Mouse (Mus musculus) stomach, embryonic 15.5 days (tissue): ENCODE measurements at regions not wholly inside any gene's neighbourhood (a gene's known extent, or its start where the extent isn't known, plus 50 kb on each side); places are given as distances from the start of the nearest gene placed in this dataset.

ENCODE experiments used
- ATAC-seq: fragments of 200-750 bp; cut with Nextera tagmentation; 2 replicates; pipeline ENCODE4 v1.8.0; 2017; ENCODE audit warnings: low read depth, moderate number of reproducible peaks, moderate TSS enrichment; ENCODE audit not compliant: insufficient read depth, low FRiP score
- H3K27ac ChIP-seq: fragments of 300-500 bp; sonication (generic); 2 replicates; pipeline ENCODE4 v1.5.1; 2015; ENCODE audit warnings: mild to moderate bottlenecking, inconsistent platforms
- H3K27me3 ChIP-seq: fragments of 300-500 bp; sonication (generic); replicated peaks from 2 replicates; pipeline ENCODE4 v1.6.1; 2015; ENCODE audit warnings: inconsistent platforms
- H3K36me3 ChIP-seq: fragments of 300-500 bp; sonication (generic); 2 replicates; pipeline ENCODE4 v1.6.1; 2015; ENCODE audit warnings: inconsistent platforms
- H3K4me1 ChIP-seq: fragments of 300-500 bp; sonication (generic); 2 replicates; pipeline ENCODE4 v1.6.1; 2015; ENCODE audit warnings: inconsistent platforms
- H3K4me2 ChIP-seq: fragments of 300-500 bp; sonication (generic); 2 replicates; pipeline ENCODE4 v1.6.1; 2015; ENCODE audit warnings: mild to moderate bottlenecking, inconsistent platforms
- H3K4me3 ChIP-seq: fragments of 300-500 bp; sonication (generic); replicated peaks from 2 replicates; pipeline ENCODE4 v1.5.1; 2015; ENCODE audit warnings: inconsistent platforms
- H3K9ac ChIP-seq: fragments of 300-500 bp; sonication (generic); 2 replicates; pipeline ENCODE4 v1.6.1; 2015; ENCODE audit warnings: inconsistent platforms
- H3K9me3 ChIP-seq: fragments of 300-500 bp; sonication (generic); 2 replicates; pipeline ENCODE4 v1.6.1; 2016; ENCODE audit warnings: inconsistent platforms
- WGBS: fragments of 180-500 bp; shearing (Covaris S2); methylation state at CpG from one replicate; pipeline ENCODE4 v1.1.7; 2015; 5-methylcytosine and 5-hydroxymethylcytosine counted together

- H3K36me3 ChIP-seq, result no peaks in the 10 kb centered on the region
- WGBS, result 75% methylated on average over 9 of the region's 9 CpGs
- no peak overlapping the region for H3K4me3 ChIP-seq
- ATAC-seq, result no peak
- H3K9ac ChIP-seq, result no peak overlapping the region
- no peak overlapping the region for H3K27ac ChIP-seq
- no peaks in the 10 kb centered on the region for H3K9me3 ChIP-seq
- H3K27me3 ChIP-seq, result no peaks in the 10 kb centered on the region
- H3K4me2 ChIP-seq, result no peak overlapping the region
- no peaks in the 10 kb centered on the region for H3K4me1 ChIP-seq
Measured at GRCm38 (mm10) chr8:126797571-126798334, 147.9 kb downstream of the Tomm20 start.

DNA sequence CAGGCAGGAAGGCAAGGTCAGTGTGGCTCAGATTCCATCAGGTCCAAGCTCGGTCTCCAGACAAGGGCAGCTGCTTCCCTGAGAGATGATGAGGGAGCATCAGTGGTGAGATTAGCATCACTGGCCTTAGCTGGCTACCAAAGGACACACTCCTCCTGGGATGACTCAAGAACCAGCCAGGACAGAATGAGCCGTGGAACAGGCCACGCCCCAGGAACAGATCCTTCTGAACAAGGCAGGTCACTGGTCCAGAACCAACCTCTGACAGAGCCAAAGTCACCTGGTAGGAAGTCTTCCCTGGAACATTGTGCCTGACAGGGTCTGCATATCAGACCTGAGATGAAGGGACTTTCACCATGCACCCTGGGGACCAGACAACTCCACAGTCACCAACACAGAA is 152.0 kb downstream of the Tomm20 start:
- Histone ChIP-seq H3K9ac (no peak overlapping the region), H3K9me3 (no peaks in the 10 kb centered on the region), H3K4me1 (0 out of 2 replicates have a peak, but pooled peaks cover 5% of the 10 kb centered on the region), H3K4me3 (no peak overlapping the region), H3K36me3 (no peaks in the 10 kb centered on the region), H3K4me2 (no peak overlapping the region), H3K27me3 (no peaks in the 10 kb centered on the region), H3K27ac (no peak overlapping the region)
- no peak for ATAC-seq
- WGBS, result 66% methylated on average over 3 of the region's 3 CpGs

- ATAC-seq, result no peak
- H3K9ac ChIP-seq, result no peak overlapping the region
- 59% methylated on average over 4 of the region's 4 CpGs for WGBS
Measured at GRCm38 (mm10) chr8:126791069-126791468, 154.6 kb downstream of the Tomm20 start.

DNA sequence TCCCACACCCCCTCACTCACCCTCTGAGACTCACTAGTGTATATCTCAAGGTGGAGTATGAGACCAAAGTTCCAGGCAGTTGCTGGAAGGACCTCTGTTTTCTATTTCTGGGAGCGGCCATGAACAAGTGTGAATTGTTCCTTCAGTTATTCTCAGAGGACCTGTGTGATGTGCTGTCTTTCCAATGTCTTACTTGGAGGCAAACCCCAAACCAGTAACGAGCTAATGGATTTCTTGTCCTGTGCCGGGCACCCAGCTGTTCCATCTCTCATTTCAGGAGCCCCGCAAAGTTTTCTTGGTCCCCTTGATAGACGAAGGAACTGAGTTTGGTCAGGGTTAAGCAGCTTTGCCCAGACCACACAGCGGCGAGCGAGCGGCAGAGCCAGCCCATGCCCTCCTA is 155.4 kb downstream of the Tomm20 start:
- Histone ChIP-seq H3K27ac (no peak overlapping the region), H3K9ac (no peak overlapping the region), H3K9me3 (no peaks in the 10 kb centered on the region), H3K36me3 (no peaks in the 10 kb centered on the region), H3K4me2 (no peak overlapping the region), H3K27me3 (no peaks in the 10 kb centered on the region), H3K4me1 (0 out of 2 replicates have a peak, but pooled peaks cover 7% of the 10 kb centered on the region), H3K4me3 (no peak overlapping the region)
- WGBS, result 90% methylated on average over 9 of the region's 9 CpGs
- ATAC-seq, result no peak

More at GRCm38 (mm10) chr8:126791069-126791468, 154.6 kb downstream of the Tomm20 start:
- Histone ChIP-seq H3K4me2 (no peak overlapping the region), H3K27me3 (no peaks in the 10 kb centered on the region), H3K9me3 (no peaks in the 10 kb centered on the region), H3K27ac (no peak overlapping the region), H3K36me3 (no peaks in the 10 kb centered on the region), H3K4me3 (no peak overlapping the region), H3K4me1 (0 out of 2 replicates have a peak, but pooled peaks cover 7% of the 10 kb centered on the region)

- no peak for ATAC-seq
Measured at GRCm38 (mm10) chr8:126789076-126789475, 156.6 kb downstream of the Tomm20 start.

DNA sequence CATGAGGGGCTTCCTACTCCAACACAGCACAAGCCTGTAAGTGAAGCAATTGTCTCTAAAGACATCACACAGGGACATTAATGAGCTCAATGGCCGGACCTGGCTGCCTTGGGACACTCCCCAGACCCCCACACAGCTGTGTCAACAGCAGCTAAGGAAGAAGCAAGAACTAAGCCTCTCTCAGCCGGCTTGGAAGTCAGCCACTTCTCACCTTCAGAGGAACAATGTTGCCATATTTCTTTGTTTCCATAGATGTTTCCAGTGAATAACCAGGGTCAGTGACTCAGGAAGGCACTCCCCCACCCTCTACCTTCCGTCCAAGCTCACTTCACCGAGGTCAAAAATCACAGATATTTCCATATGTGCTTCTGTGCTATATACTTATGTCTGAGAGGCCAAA is 157.0 kb downstream of the Tomm20 start:
- Histone ChIP-seq H3K9me3 (no peaks in the 10 kb centered on the region), H3K27ac (peak overlapping the region; percentile 27; the same call in 1 of the 2 replicates), H3K9ac (no peak overlapping the region), H3K36me3 (no peaks in the 10 kb centered on the region), H3K4me2 (no peak overlapping the region), H3K27me3 (no peaks in the 10 kb centered on the region), H3K4me3 (no peak overlapping the region), H3K4me1 (0 out of 2 replicates have a peak, but pooled peaks cover 7% of the 10 kb centered on the region)
- WGBS, result 35% methylated on average over 4 of the region's 4 CpGs
- peak; percentile 27; the same call in 1 of the 2 replicates for ATAC-seq

More at GRCm38 (mm10) chr8:126789076-126789475, 156.6 kb downstream of the Tomm20 start:
- Histone ChIP-seq H3K36me3 (no peaks in the 10 kb centered on the region), H3K27ac (peak overlapping the region; percentile 27; the same call in 1 of the 2 replicates), H3K9ac (no peak overlapping the region), H3K4me1 (0 out of 2 replicates have a peak, but pooled peaks cover 7% of the 10 kb centered on the region), H3K27me3 (no peaks in the 10 kb centered on the region), H3K9me3 (no peaks in the 10 kb centered on the region), H3K4me2 (no peak overlapping the region), H3K4me3 (no peak overlapping the region)
- 20% methylated on average over 4 of the region's 4 CpGs for WGBS

GRCm38 (mm10) chr8:126787398-126787797 is 158.2 kb downstream of the Tomm20 start:
- Histone ChIP-seq H3K27ac (no peak overlapping the region), H3K4me2 (no peak overlapping the region), H3K27me3 (no peaks in the 10 kb centered on the region), H3K9me3 (no peaks in the 10 kb centered on the region), H3K4me1 (0 out of 2 replicates have a peak, but pooled peaks cover 7% of the 10 kb centered on the region), H3K4me3 (no peak overlapping the region), H3K36me3 (no peaks in the 10 kb centered on the region), H3K9ac (no peak overlapping the region)
- ATAC-seq, result no peak
- WGBS, result 74% methylated on average over 7 of the region's 8 CpGs

- Histone ChIP-seq H3K9ac (no peak overlapping the region), H3K27ac (no peak overlapping the region), H3K4me1 (0 out of 2 replicates have a peak, but pooled peaks cover 7% of the 10 kb centered on the region), H3K36me3 (no peaks in the 10 kb centered on the region), H3K4me2 (no peak overlapping the region), H3K9me3 (no peaks in the 10 kb centered on the region), H3K27me3 (no peaks in the 10 kb centered on the region), H3K4me3 (no peak overlapping the region)
- 78% methylated on average over 3 of the region's 3 CpGs for WGBS
- no peak for ATAC-seq
Measured at GRCm38 (mm10) chr8:126785211-126785610, 160.4 kb downstream of the Tomm20 start.

DNA sequence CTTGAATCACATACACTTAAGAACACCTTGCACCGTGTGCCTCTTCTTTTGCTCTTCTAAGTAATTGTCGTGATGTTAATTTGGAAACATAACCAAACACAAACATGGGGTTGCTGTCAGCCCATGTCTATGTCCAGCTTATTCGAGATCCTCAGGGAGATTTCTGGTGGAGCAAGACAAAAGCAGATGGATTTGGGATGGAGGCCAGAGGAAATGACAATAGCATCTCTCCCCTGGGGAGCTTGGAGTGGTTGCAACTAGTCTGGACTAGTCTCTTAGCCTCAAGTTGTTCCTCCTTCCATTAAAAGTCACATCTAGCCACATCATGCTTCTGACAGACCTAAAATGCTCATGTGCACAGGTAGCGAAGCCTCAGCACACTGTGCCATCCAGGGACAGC is 161.0 kb downstream of the Tomm20 start:
- no peak for ATAC-seq
- Histone ChIP-seq H3K4me2 (no peak overlapping the region), H3K36me3 (no peaks in the 10 kb centered on the region), H3K9me3 (no peaks in the 10 kb centered on the region), H3K27ac (no peak overlapping the region), H3K4me1 (0 out of 2 replicates have a peak, but pooled peaks cover 7% of the 10 kb centered on the region), H3K27me3 (no peaks in the 10 kb centered on the region), H3K4me3 (no peak overlapping the region), H3K9ac (no peak overlapping the region)
- WGBS, result 85% methylated on average over 4 of the region's 4 CpGs

GRCm38 (mm10) chr8:126783703-126784440 is 161.8 kb downstream of the Tomm20 start:
- Histone ChIP-seq H3K27ac (no peak overlapping the region), H3K4me2 (no peak overlapping the region), H3K27me3 (no peaks in the 10 kb centered on the region), H3K9ac (no peak overlapping the region), H3K9me3 (no peaks in the 10 kb centered on the region), H3K4me3 (no peak overlapping the region), H3K4me1 (0 out of 2 replicates have a peak, but pooled peaks cover 4% of the 10 kb centered on the region), H3K36me3 (no peaks in the 10 kb centered on the region)
- 76% methylated on average over 12 of the region's 12 CpGs for WGBS
- no peak for ATAC-seq

DNA sequence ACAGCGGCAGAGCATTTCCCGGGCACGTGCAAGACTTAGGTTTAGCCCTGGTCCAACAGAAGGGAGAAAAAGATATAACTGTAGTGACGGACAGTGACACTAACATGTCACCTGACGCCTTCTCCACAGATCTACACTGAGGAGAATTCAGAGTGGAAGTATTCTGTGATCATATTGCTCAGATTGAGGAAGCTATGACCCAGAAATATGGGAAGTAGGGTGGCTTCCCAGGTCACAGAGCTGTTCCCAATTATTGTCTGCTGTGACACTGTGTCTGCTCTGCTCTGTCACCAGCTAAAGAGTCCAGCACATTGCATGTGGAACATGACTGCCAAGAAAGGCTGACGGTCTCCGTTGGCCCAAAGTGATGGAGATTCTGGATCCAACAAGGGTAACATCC is 167.0 kb downstream of the Tomm20 start:
- Histone ChIP-seq H3K27me3 (no peaks in the 10 kb centered on the region), H3K4me2 (no peak overlapping the region), H3K4me1 (no peaks in the 10 kb centered on the region), H3K27ac (no peak overlapping the region), H3K4me3 (no peak overlapping the region), H3K36me3 (no peaks in the 10 kb centered on the region), H3K9me3 (no peaks in the 10 kb centered on the region), H3K9ac (no peak overlapping the region)
- no peak for ATAC-seq
- WGBS, result 82% methylated on average over 7 of the region's 7 CpGs

DNA sequence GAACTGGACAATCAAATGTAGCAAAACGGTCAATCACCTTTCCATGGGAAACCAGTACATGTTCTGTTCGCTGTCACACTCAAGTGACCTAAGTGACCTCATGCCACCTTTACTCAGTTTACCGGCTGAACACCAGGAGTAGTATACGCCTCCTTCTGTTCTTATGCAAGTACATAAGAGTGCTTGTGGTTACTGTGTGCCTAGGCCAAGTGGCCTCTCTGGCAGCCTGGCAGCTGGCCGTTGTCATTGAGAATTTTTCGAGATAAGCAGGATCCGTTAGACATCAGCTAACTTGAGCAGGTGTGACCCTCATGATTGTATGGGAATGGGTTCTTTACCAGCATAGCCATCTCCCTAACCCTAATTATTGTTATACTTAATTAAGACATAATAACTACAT is 167.5 kb downstream of the Tomm20 start:
- Histone ChIP-seq H3K4me2 (no peak overlapping the region), H3K36me3 (no peaks in the 10 kb centered on the region), H3K4me3 (no peak overlapping the region), H3K27ac (no peak overlapping the region), H3K27me3 (no peaks in the 10 kb centered on the region), H3K9me3 (no peaks in the 10 kb centered on the region), H3K4me1 (no peaks in the 10 kb centered on the region), H3K9ac (no peak overlapping the region)
- 82% methylated on average over 7 of the region's 7 CpGs for WGBS
- ATAC-seq, result no peak
